Mouse (Mus musculus) monocyte, adult 2 months (primary cell): ENCODE data around the gene Ccser2.
A peak's percentile ranks its signal among the peaks of the same experiment; 100 is the strongest.

ENCODE experiments used
- DNase-seq, 2 experiments: peaks; one replicate each; pipeline ENCODE4 v3.0.0; 2022; ENCODE audit warnings: low spot score in 2 of 2, low read depth in 1 of 2

Ccser2 gene

DNA sequence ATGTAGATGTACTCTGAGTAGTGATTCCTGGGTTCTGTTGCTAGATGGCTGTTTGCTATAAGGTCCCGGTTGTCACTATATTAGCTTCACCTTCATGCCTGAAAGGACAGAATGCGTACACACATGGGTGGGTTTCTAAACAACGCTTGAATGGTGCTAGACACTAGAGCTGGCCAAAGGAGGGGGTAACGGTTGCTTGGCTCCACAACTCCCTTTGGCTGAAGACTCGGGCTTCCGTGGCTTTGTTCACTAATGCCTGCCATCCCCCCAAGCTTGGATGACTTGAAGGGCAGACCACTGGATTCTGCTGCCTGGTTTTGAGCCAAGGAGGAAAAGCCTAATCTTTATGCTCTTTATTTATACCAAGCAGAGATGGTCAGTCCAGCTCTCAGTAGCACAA is 98.3 kb downstream of the Ccser2 start:
- no peak for DNase-seq

DNA sequence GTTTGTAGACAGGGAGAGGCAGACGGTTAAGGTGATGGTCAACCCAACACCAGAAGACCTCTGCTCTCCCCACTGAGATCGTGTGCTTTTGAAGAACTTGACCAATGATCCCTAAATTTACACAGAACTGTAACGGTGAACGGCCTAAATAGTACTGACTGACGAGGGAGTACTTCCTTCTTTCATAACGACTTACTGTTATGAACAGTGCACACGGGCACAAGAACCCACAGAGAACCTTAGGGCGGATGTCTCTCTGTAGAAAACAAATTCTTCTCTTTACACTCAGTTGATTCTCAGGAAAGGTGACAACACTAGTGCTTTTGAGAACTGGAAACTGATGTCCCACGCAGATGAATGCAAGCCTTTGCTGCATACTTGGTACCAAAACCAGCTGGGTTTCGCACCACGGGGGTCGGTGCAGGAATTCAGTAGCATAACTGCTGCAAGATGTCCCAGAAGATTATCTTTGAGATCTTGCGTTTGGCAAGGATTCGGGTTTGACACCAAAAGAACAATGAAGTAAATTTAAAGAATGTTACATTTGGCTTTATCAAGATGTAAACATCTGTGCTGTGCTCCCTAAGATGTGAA is 99.7 kb downstream of the Ccser2 start:
- no peak for DNase-seq

DNA sequence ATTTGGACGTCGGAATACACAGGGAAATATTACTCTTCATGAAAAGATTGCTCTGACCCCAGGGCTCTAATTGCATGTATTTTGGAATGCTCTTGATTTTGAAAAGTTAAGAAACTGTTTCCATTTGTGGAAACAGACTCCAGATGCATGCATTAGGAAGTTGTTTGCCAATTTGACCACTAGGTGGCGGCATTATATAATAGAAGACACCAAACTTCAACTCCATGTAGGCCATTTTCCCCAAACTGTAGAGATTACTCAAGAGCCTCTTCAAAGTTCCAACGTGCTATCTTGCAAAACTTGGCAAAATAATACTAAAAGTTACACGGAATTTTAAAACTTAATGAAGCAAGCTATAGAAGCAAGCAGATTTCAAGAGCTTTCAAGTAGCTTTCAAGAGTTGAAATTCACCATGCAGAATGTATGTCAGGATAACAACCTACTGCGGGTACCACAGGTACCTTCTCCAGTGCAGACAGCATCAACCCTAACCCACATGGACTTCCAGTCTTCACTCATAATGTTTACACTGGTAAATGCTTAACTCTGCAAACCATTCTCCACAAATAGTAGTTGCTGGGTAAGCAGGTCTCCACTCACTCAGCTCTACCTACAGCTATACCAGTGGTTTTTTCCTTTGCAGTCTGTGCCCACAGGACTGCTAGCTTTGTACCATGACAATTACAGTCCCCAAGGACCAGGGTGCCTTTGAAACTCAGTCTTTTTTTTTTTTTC is 101.4 kb downstream of the Ccser2 start:
- DNase-seq, result peak in 1 of 2 experiments; percentile 6

- DNase-seq, result peak; percentile 18 to 78
Measured at GRCm38 (mm10) chr14:36863877-36864489, 104.6 kb downstream of the Ccser2 start.

DNA sequence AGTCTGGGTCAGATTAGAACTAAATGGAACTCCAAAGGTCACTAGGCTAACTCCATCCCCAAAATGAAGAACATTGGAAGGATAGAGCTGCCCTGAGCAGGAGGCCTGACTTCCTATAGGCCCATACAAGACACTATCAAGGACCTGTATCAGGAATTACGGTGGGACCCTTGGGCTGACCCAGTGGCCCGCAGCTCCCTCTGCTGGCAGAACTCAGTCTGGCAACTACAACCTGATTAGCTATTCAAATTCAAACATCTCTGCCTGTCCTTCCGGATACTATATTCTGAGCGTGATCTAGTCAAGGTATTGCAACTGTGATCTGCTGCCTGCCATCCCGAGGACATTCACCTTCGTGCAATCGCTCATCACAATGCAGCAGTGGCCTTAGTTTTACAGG is 106.2 kb downstream of the Ccser2 start:
- DNase-seq, result no peak

DNA sequence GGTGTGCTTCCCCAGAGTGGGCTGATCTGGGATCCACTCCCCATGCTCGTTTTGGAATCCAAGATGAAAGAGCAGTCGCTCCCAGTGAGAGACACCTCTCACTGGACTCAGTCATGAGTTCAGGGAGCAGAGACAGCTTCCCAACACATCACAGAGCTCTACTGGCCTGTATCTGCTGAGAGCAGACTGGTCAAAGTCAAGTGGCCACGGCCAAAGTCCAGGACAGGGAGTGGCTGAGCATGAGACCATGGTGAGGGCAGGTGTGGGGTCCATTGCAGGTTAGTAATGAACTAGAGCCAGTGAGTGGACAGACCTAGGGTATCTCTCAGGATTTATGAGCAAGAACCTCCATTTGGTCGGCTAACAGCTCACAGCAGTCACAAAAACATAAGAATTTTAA is 109.6 kb downstream of the Ccser2 start:
- DNase-seq, result no peak

DNA sequence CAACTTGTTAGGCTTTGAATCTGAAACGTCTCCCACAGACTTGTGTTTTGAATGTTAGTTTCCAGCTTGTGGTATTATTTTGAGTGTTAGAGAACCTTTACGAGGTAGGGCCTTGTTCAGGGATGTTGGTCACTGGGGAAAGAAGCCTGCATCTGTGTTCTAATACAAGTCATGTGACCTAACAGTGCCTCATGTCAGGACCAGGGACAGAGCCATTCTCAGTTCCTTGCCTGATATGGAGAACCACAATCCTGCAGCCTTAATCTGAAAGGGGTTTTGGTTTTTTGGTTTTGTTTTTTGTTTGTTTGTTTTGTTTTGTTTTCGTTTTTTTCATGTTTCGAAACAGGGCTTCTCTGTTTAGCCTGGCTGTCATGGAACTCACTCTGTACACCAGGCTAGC is 115.6 kb downstream of the Ccser2 start:
- no peak for DNase-seq

DNA sequence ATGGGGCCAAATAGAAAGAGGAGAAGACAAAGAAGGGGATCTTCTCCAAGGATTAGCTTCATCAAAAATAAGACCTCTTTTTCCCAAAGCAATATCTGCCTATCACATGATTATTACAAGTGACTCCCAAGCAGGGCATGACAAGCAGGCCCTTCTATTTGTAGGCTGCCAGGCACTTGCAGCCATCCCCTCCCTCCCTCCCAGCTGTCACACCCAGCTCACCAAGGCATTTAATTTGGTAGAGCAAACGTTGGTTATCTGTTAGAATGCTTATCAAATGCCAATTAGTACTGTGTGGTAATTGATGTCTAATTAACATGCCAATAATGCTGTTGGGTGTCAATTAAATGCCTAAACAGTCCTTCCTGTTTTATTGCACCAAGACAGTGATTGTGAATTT is 119.7 kb downstream of the Ccser2 start:
- DNase-seq, result no peak
